Mouse (Mus musculus) hematopoietic stem cell, adult 5-6 weeks (primary cell): Measurements from ENCODE around the gene Hnrnpc. TPM values are rescaled to one million over a fixed set of nuclear protein-coding genes. Genes with fewer than 3 reads are reported as not detected.
A peak's percentile ranks its signal among the peaks of the same experiment; 100 is the strongest.
"Not testable (repeated sequence)": the region's sequence is repeated elsewhere in the genome, so short reads cannot be mapped to it uniquely, and the experiment has no call there.

ENCODE experiments used
- ATAC-seq, 2 experiments: fragments of 125-278 bp in 1 of 2; replicated peaks in 1 of 2; 2 replicates each; pipeline ENCODE4 v1.8.0; 2016 to 2017; ENCODE audit warnings: inconsistent platforms in 2 of 2, mild to moderate bottlenecking in 2 of 2, moderate number of reproducible peaks in 2 of 2, low read depth in 1 of 2, moderate TSS enrichment in 1 of 2; ENCODE audit not compliant: low FRiP score in 2 of 2, poor library complexity in 2 of 2, severe bottlenecking in 2 of 2, insufficient read depth in 1 of 2, low TSS enrichment in 1 of 2
- total RNA-seq: library from RNA; stranded (forward); fragments of 172-1452, 232-1000 nt; gene quantifications from 2 replicates; pipeline ENCODE4 v1.2.3, GENCODE M21; 2017

The Hnrnpc gene
- total RNA-seq, 1 experiment from 2014 or later, result 665 TPM

GRCm38 (mm10) chr14:52108025-52108424 is 4.2 kb upstream of the Hnrnpc start:
- no peak for ATAC-seq

DNA sequence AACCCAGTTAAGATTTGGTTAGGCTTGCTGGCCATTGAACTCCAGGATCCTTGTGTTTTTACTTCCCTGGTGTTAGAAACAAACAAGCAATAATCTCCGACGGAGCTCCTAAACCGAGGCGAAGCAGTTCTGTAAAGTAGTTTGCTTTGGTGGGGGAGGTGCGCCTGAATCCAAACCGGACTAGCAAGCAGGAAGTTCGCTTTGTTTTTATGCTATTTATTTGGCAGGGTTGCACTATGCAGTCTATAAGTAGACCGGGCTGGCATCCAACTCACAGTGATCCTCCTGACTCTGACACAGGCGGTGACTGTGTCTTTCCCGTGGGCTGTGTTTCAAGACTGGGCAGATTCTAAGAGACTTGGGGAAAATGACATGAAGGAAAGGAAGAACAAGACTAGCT is 2.9 kb upstream of the Hnrnpc start:
- ATAC-seq, result no peak

DNA sequence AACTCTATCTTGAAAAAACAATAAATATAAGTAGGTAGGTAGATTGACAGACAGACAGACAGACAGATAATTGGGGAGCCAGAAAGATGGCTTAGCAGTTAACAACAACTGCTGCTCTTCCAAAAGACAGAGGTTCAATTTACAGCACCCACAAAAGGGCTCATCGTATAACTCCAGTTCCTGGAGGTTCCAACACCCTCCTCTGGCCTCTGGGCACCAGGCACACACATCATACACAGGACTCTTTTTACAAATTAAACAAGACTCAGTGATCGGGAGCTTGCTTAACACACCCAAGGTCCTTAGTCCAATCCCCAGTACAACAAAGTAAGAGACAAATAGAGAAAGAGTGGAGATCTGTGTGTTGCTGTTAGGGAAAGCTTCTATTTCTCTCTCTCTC is 1.5 kb upstream of the Hnrnpc start:
- no peak for ATAC-seq

- ATAC-seq, result no peak
Observed at GRCm38 (mm10) chr14:52104677-52105285, 953 bp upstream of the Hnrnpc start.

- ATAC-seq, result peak; percentile 0 to 24; a peak in 2 of 4 replicates
Observed at GRCm38 (mm10) chr14:52103474-52103855, 363 bp downstream of the Hnrnpc start.

GRCm38 (mm10) chr14:52101285-52102157 is 2.3 kb downstream of the Hnrnpc start:
- ATAC-seq, result no peak

GRCm38 (mm10) chr14:52100170-52100960 is 3.5 kb downstream of the Hnrnpc start:
- ATAC-seq, result no peak

DNA sequence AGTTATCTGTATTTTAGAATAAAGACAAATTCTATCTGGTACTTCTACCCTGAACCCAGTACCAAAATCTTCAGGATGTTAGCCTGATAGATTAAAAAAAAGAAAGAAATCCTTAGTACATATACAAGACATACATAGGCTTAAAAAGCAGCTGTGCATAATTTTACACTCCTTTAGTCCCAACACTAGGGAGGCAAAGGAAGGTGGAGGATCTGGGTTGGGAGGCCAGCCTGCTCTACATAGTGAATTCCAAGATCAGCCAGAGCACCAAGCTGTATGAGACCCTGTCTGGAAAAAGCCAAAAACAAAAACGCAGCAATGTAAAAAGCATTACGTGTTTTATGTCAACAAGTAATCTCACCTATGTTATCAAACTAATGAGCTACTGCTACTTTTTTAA is 4.3 kb downstream of the Hnrnpc start:
- no peak for ATAC-seq

GRCm38 (mm10) chr14:52098387-52098786 is 5.4 kb downstream of the Hnrnpc start:
- not testable (repeated sequence) for ATAC-seq

DNA sequence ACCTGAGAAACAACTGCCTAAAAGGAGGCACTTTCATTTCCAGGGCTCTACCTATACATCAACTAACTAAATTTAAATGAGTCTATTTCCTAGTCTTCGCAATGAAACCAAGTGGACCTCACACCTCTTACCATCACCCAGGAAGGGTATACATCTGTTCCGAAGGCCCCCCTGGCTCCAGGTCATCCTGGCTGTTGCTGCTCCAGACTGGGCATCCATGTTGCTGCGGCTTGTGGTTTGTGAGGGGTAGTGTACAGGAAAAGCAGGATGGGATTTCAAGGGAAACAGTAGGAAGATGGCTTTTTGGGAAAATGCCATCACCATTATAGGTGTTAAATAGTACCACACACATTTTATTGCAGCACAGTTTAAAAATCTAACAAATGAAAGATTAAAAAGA is 6.6 kb downstream of the Hnrnpc start:
- ATAC-seq, result not testable (repeated sequence)

DNA sequence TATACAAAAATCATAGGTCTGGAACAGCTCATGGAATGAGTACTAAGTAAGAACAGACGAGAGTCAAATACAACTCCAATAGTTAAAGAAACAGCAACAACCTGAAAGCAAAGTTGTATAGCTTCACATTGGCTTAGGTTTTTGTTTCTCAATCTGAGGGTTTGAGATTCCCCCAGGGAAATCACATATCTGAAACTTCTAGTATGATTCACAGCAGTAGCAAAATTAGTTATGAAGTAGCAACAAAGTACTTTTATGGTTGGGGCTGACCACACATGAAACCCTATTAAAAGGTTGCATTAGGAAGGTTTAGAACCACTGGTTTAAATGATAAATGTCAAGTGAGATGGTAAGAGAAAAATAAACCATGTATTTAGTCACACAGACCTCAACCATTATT is 9.3 kb downstream of the Hnrnpc start:
- ATAC-seq, result no peak

- peak in 1 of 2 experiments; percentile 46; a peak in 1 of 4 replicates for ATAC-seq
Observed at GRCm38 (mm10) chr14:52083083-52083482, 20.7 kb downstream of the Hnrnpc start.

- no peak for ATAC-seq
Observed at GRCm38 (mm10) chr14:52071599-52072137, 32.2 kb downstream of the Hnrnpc start.

- ATAC-seq, result no peak
Observed at GRCm38 (mm10) chr14:52066135-52066534, 37.7 kb downstream of the Hnrnpc start.

GRCm38 (mm10) chr14:52061798-52062197 is 42.0 kb downstream of the Hnrnpc start:
- no peak for ATAC-seq

DNA sequence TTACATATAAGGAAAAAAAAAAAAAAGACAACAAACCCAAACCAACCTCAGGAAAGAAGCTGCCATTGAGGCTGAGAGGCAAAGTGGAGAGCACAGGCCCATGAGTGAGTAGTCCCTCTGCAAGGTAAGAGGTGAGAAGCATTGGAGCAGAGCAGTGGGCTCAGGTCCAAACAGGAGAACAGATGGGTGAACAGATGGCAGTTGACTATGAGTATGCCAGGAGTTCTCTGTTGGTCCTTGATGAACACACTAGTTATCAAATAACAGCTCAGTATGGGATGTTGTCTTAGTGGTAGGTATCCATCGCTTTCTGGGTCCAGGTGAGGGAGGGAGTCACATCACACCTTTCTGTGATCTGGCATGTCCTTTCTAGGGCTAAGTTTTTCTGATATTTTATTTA is 43.0 kb downstream of the Hnrnpc start:
- ATAC-seq, result no peak

GRCm38 (mm10) chr14:52059982-52060381 is 43.8 kb downstream of the Hnrnpc start:
- ATAC-seq, result no peak

DNA sequence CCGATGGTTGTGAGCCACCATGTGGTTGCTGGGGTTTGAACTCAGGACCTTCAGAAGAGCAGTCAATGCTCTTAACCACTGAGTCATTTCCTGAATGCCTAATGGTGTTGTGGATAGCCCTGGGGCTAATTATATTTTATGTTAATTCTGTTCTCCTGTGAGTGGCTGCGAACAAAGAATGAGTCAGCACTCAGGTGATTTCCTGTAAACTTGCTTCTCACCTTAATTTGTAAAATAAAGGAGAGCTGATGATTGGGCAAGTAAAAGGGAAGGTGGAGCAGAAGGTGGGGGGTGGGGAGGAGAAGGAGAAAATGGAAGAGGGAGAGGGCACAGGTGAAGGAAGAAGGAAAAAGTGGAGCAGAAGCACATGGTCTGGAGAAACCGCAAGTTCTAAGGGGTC is 51.1 kb downstream of the Hnrnpc start:
- not testable (repeated sequence) for ATAC-seq
